Mouse (Mus musculus) kidney, postnatal 14 days (tissue): Measurements from ENCODE around the gene Sec61b.

ENCODE experiments used
- DNase-seq: peaks from one replicate; pipeline ENCODE4 v3.0.0; 2022; ENCODE audit warnings: mixed read lengths

Gene Sec61b

GRCm38 (mm10) chr4:47473968-47474729 is at the start of gene Sec61b, which contains the start of gene Alg2:
TSS of gene Sec61b (plus strand) at chr4:47474658.
TSS of gene Alg2 (minus strand) at chr4:47474333.
- peak; percentile 99 for DNase-seq

GRCm38 (mm10) chr4:47425247-47425830 is 49.1 kb upstream of the Sec61b start:
- DNase-seq = no peak

- no peak for DNase-seq
Observed at GRCm38 (mm10) chr4:47427606-47428005, 46.9 kb upstream of the Sec61b start.

GRCm38 (mm10) chr4:47430557-47430956 is 43.9 kb upstream of the Sec61b start:
- no peak for DNase-seq

- DNase-seq = no peak
Observed at GRCm38 (mm10) chr4:47431081-47431480, 43.4 kb upstream of the Sec61b start.

GRCm38 (mm10) chr4:47432766-47433165 is 41.7 kb upstream of the Sec61b start:
- DNase-seq = no peak

- DNase-seq = no peak
Observed at GRCm38 (mm10) chr4:47435131-47435530, 39.3 kb upstream of the Sec61b start.

GRCm38 (mm10) chr4:47435566-47436360 is 38.7 kb upstream of the Sec61b start:
- DNase-seq = no peak

- DNase-seq = peak; percentile 91
Observed at GRCm38 (mm10) chr4:47437365-47438340, 36.8 kb upstream of the Sec61b start.

- no peak for DNase-seq
Observed at GRCm38 (mm10) chr4:47438956-47439355, 35.5 kb upstream of the Sec61b start.

- no peak for DNase-seq
Observed at GRCm38 (mm10) chr4:47440951-47441350, 33.5 kb upstream of the Sec61b start.

- DNase-seq = no peak
Observed at GRCm38 (mm10) chr4:47448526-47448925, 25.9 kb upstream of the Sec61b start.

GRCm38 (mm10) chr4:47449116-47449515 is 25.3 kb upstream of the Sec61b start:
- no peak for DNase-seq

- no peak for DNase-seq
Observed at GRCm38 (mm10) chr4:47449586-47450522, 24.6 kb upstream of the Sec61b start.

GRCm38 (mm10) chr4:47467196-47467595 is 7.3 kb upstream of the Sec61b start:
- no peak for DNase-seq

GRCm38 (mm10) chr4:47473586-47473967 is 881 bp upstream of the Sec61b start:
- DNase-seq = no peak

GRCm38 (mm10) chr4:47474730-47475643 is 529 bp downstream of the Sec61b start:
- no peak for DNase-seq

GRCm38 (mm10) chr4:47477539-47477938 is 3.1 kb downstream of the Sec61b start:
- DNase-seq = no peak

GRCm38 (mm10) chr4:47480095-47480494 is 5.6 kb downstream of the Sec61b start:
- DNase-seq = no peak

GRCm38 (mm10) chr4:47480576-47480975 is 6.1 kb downstream of the Sec61b start:
- no peak for DNase-seq
